Mouse (Mus musculus): ENCODE results near the gene Olfr56. TPM values are rescaled to one million over a fixed set of nuclear protein-coding genes. Genes with fewer than 3 reads are reported as not detected.
"Not testable (repeated sequence)": the region's sequence is repeated elsewhere in the genome, so short reads cannot be mapped to it uniquely, and the experiment has no call there.

Gene Olfr56
- polyA plus RNA-seq, 1 experiment from 2014 or later, result not detected

GRCm38 (mm10) chr11:49076001-49076757 is 97.5 kb downstream of the Olfr56 start, which contains the start of gene Ifi47:
Gene Ifi47 (plus strand): TSS chr11:49076587.
- not testable (repeated sequence) for H3K4me3 ChIP-seq (ENCODE audit: low read depth, low read length); H3K4me1 ChIP-seq (replicated peaks; ENCODE audit: control insufficient read depth, insufficient read depth, low read length); H3K9me3 ChIP-seq (ENCODE audit: control insufficient read depth, low read length); H3K27ac ChIP-seq (ENCODE audit: low read depth, low read length); H3K9ac ChIP-seq (ENCODE audit: low read length); DNase-seq (ENCODE audit: low spot score); ATAC-seq (replicated peaks; ENCODE audit: low FRiP score); H3K27me3 ChIP-seq (ENCODE audit: control insufficient read depth, insufficient read depth, low read length); H3K36me3 ChIP-seq (ENCODE audit: control insufficient read depth, insufficient read depth, low read length); H3K4me2 ChIP-seq (ENCODE audit: low read depth, low read length, severe bottlenecking)
- WGBS, result 78% methylated on average over 6 of the region's 6 CpGs

- Histone ChIP-seq H3K9ac (ENCODE audit: low read length) (no peak overlapping the region), H3K27me3 (ENCODE audit: control insufficient read depth, insufficient read depth, low read length) (no peaks in the 10 kb centered on the region), H3K4me3 (ENCODE audit: low read depth, low read length) (no peak overlapping the region), H3K9me3 (ENCODE audit: control insufficient read depth, low read length) (no peaks in the 10 kb centered on the region), H3K4me1 (replicated peaks; ENCODE audit: control insufficient read depth, insufficient read depth, low read length) (no peaks in the 10 kb centered on the region), H3K4me2 (ENCODE audit: low read depth, low read length, severe bottlenecking) (no peak overlapping the region), H3K27ac (ENCODE audit: low read depth, low read length) (no peak overlapping the region), H3K36me3 (ENCODE audit: control insufficient read depth, insufficient read depth, low read length) (no peaks in the 10 kb centered on the region)
- no peak for DNase-seq (ENCODE audit: low spot score)
- 72% methylated on average over 1 of the region's 1 CpGs for WGBS
- no peak for ATAC-seq (replicated peaks; ENCODE audit: low FRiP score)
These were observed 98.3 kb downstream of the Olfr56 start for GRCm38 (mm10) chr11:49077012-49077411.

GRCm38 (mm10) chr11:49078719-49079118 is 100.0 kb downstream of the Olfr56 start:
- Histone ChIP-seq H3K4me1 (replicated peaks; ENCODE audit: control insufficient read depth, insufficient read depth, low read length) (no peaks in the 10 kb centered on the region), H3K4me3 (ENCODE audit: low read depth, low read length) (no peak overlapping the region), H3K27ac (ENCODE audit: low read depth, low read length) (no peak overlapping the region), H3K36me3 (ENCODE audit: control insufficient read depth, insufficient read depth, low read length) (no peaks in the 10 kb centered on the region), H3K9me3 (ENCODE audit: control insufficient read depth, low read length) (no peaks in the 10 kb centered on the region), H3K9ac (ENCODE audit: low read length) (no peak overlapping the region), H3K27me3 (ENCODE audit: control insufficient read depth, insufficient read depth, low read length) (no peaks in the 10 kb centered on the region), H3K4me2 (ENCODE audit: low read depth, low read length, severe bottlenecking) (no peak overlapping the region)
- 86% methylated on average over 3 of the region's 3 CpGs for WGBS
- no peak for DNase-seq (ENCODE audit: low spot score)
- no peak for ATAC-seq (replicated peaks; ENCODE audit: low FRiP score)

GRCm38 (mm10) chr11:49080636-49081035 is 101.9 kb downstream of the Olfr56 start:
- no peak for ATAC-seq (replicated peaks; ENCODE audit: low FRiP score)
- no peaks in the 10 kb centered on the region for H3K27me3 ChIP-seq (ENCODE audit: control insufficient read depth, insufficient read depth, low read length)
- H3K4me1 ChIP-seq (replicated peaks; ENCODE audit: control insufficient read depth, insufficient read depth, low read length), result no peaks in the 10 kb centered on the region
- no peak overlapping the region for H3K27ac ChIP-seq (ENCODE audit: low read depth, low read length)
- no peaks in the 10 kb centered on the region for H3K36me3 ChIP-seq (ENCODE audit: control insufficient read depth, insufficient read depth, low read length)
- H3K9me3 ChIP-seq (ENCODE audit: control insufficient read depth, low read length), result no peaks in the 10 kb centered on the region
- H3K9ac ChIP-seq (ENCODE audit: low read length), result no peak overlapping the region
- no peak overlapping the region for H3K4me2 ChIP-seq (ENCODE audit: low read depth, low read length, severe bottlenecking)
- H3K4me3 ChIP-seq (ENCODE audit: low read depth, low read length), result no peak overlapping the region
- no peak for DNase-seq (ENCODE audit: low spot score)
- WGBS, result 84% methylated on average over 1 of the region's 1 CpGs

GRCm38 (mm10) chr11:49081356-49081755 is 102.7 kb downstream of the Olfr56 start:
- H3K27ac ChIP-seq (ENCODE audit: low read depth, low read length), result no peak overlapping the region
- H3K4me1 ChIP-seq (replicated peaks; ENCODE audit: control insufficient read depth, insufficient read depth, low read length), result no peaks in the 10 kb centered on the region
- H3K4me2 ChIP-seq (ENCODE audit: low read depth, low read length, severe bottlenecking), result no peak overlapping the region
- DNase-seq (ENCODE audit: low spot score) (no peak), ATAC-seq (replicated peaks; ENCODE audit: low FRiP score) (no peak)
- H3K36me3 ChIP-seq (ENCODE audit: control insufficient read depth, insufficient read depth, low read length), result no peaks in the 10 kb centered on the region
- H3K9me3 ChIP-seq (ENCODE audit: control insufficient read depth, low read length), result no peaks in the 10 kb centered on the region
- no peak overlapping the region for H3K4me3 ChIP-seq (ENCODE audit: low read depth, low read length)
- no peak overlapping the region for H3K9ac ChIP-seq (ENCODE audit: low read length)
- H3K27me3 ChIP-seq (ENCODE audit: control insufficient read depth, insufficient read depth, low read length), result no peaks in the 10 kb centered on the region
- 82% methylated on average over 4 of the region's 4 CpGs for WGBS

GRCm38 (mm10) chr11:49081886-49082285 is 103.2 kb downstream of the Olfr56 start:
- WGBS, result 73% methylated on average over 3 of the region's 3 CpGs
- H3K4me1 ChIP-seq (replicated peaks; ENCODE audit: control insufficient read depth, insufficient read depth, low read length), result no peaks in the 10 kb centered on the region
- ATAC-seq (replicated peaks; ENCODE audit: low FRiP score) (no peak), DNase-seq (ENCODE audit: low spot score) (no peak)
- no peaks in the 10 kb centered on the region for H3K9me3 ChIP-seq (ENCODE audit: control insufficient read depth, low read length)
- no peak overlapping the region for H3K4me2 ChIP-seq (ENCODE audit: low read depth, low read length, severe bottlenecking)
- no peaks in the 10 kb centered on the region for H3K27me3 ChIP-seq (ENCODE audit: control insufficient read depth, insufficient read depth, low read length)
- no peak overlapping the region for H3K4me3 ChIP-seq (ENCODE audit: low read depth, low read length)
- no peaks in the 10 kb centered on the region for H3K36me3 ChIP-seq (ENCODE audit: control insufficient read depth, insufficient read depth, low read length)
- no peak overlapping the region for H3K27ac ChIP-seq (ENCODE audit: low read depth, low read length)
- no peak overlapping the region for H3K9ac ChIP-seq (ENCODE audit: low read length)

- H3K27me3 ChIP-seq (ENCODE audit: control insufficient read depth, insufficient read depth, low read length), result no peaks in the 10 kb centered on the region
- H3K36me3 ChIP-seq (ENCODE audit: control insufficient read depth, insufficient read depth, low read length), result no peaks in the 10 kb centered on the region
- no peak overlapping the region for H3K4me2 ChIP-seq (ENCODE audit: low read depth, low read length, severe bottlenecking)
- H3K4me3 ChIP-seq (ENCODE audit: low read depth, low read length), result no peak overlapping the region
- ATAC-seq (replicated peaks; ENCODE audit: low FRiP score) (no peak), DNase-seq (ENCODE audit: low spot score) (no peak)
- no peak overlapping the region for H3K27ac ChIP-seq (ENCODE audit: low read depth, low read length)
- H3K9ac ChIP-seq (ENCODE audit: low read length), result no peak overlapping the region
- H3K4me1 ChIP-seq (replicated peaks; ENCODE audit: control insufficient read depth, insufficient read depth, low read length), result no peaks in the 10 kb centered on the region
- 93% methylated on average over 1 of the region's 1 CpGs for WGBS
- no peaks in the 10 kb centered on the region for H3K9me3 ChIP-seq (ENCODE audit: control insufficient read depth, low read length)
These were observed 104.5 kb downstream of the Olfr56 start for GRCm38 (mm10) chr11:49083146-49083545.

GRCm38 (mm10) chr11:49083808-49084207 is 105.1 kb downstream of the Olfr56 start:
- Histone ChIP-seq H3K9ac (ENCODE audit: low read length) (no peak overlapping the region), H3K27ac (ENCODE audit: low read depth, low read length) (no peak overlapping the region), H3K4me2 (ENCODE audit: low read depth, low read length, severe bottlenecking) (no peak overlapping the region), H3K4me3 (ENCODE audit: low read depth, low read length) (no peak overlapping the region), H3K36me3 (ENCODE audit: control insufficient read depth, insufficient read depth, low read length) (no peaks in the 10 kb centered on the region), H3K4me1 (replicated peaks; ENCODE audit: control insufficient read depth, insufficient read depth, low read length) (no peaks in the 10 kb centered on the region), H3K9me3 (ENCODE audit: control insufficient read depth, low read length) (no peaks in the 10 kb centered on the region), H3K27me3 (ENCODE audit: control insufficient read depth, insufficient read depth, low read length) (no peaks in the 10 kb centered on the region)
- 84% methylated on average over 3 of the region's 3 CpGs for WGBS
- ATAC-seq (replicated peaks; ENCODE audit: low FRiP score), result no peak
- no peak for DNase-seq (ENCODE audit: low spot score)

- Histone ChIP-seq H3K27me3 (ENCODE audit: control insufficient read depth, insufficient read depth, low read length) (no peaks in the 10 kb centered on the region), H3K27ac (ENCODE audit: low read depth, low read length) (no peak overlapping the region), H3K4me1 (replicated peaks; ENCODE audit: control insufficient read depth, insufficient read depth, low read length) (no peaks in the 10 kb centered on the region), H3K9ac (ENCODE audit: low read length) (no peak overlapping the region), H3K36me3 (ENCODE audit: control insufficient read depth, insufficient read depth, low read length) (no peaks in the 10 kb centered on the region), H3K4me3 (ENCODE audit: low read depth, low read length) (no peak overlapping the region), H3K9me3 (ENCODE audit: control insufficient read depth, low read length) (no peaks in the 10 kb centered on the region), H3K4me2 (ENCODE audit: low read depth, low read length, severe bottlenecking) (no peak overlapping the region)
- no peak for ATAC-seq (replicated peaks; ENCODE audit: low FRiP score)
- WGBS, result 79% methylated on average over 1 of the region's 1 CpGs
- DNase-seq (ENCODE audit: low spot score), result no peak
These were observed 105.7 kb downstream of the Olfr56 start for GRCm38 (mm10) chr11:49084385-49084784.

All from forebrain, embryonic 11.5 days (tissue).